Mouse (Mus musculus): ENCODE measurements around the gene Nsmce4a.

DNA sequence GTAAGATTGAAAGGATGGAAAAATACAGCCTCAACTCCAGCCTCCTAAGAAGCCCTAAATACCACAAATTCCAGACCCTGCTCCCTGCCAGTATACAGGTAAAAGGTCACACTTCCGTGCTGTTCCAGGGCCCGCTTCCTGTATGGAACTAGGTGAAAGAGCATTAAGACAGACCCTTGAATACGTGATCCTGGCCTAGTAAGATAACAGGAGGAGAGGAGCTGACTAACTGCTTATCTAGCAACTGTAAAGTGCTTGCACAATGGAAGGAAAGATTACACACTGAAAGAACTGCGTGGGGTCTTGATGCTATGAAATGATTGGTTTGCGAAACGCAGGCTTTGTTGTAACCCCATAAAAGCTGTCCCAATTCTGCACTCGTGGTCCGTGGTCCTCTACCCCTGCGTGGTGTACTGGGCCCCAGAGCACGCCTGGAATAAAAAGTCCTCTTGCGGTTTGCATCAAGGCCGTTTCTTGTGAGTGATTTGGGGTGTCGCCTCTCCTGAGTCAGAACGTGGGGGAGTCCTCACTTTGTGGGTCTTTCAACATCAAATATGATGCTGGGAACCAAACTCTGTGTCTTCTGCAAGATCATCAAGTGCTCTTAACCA, 52.0 kb downstream of the Nsmce4a start:
- no peak for TF ChIP-seq MAFK (IDR thresholded peaks at IDR 0.05; ENCODE audit: insufficient replicate concordance, low read length)
- no peak for TF ChIP-seq CTCF (conservative IDR thresholded peaks at IDR 0.05 in 1 of 2, IDR thresholded peaks at IDR 0.05 in 1 of 2; ENCODE audit: low read depth in 2 of 2, low read length in 2 of 2)
- no peak for TF ChIP-seq MAX (IDR thresholded peaks at IDR 0.05; ENCODE audit: low read length)
- no peak for TF ChIP-seq HCFC1 (IDR thresholded peaks at IDR 0.05; ENCODE audit: low read depth, low read length)
- no peak for TF ChIP-seq POLR2A (IDR thresholded peaks at IDR 0.05; ENCODE audit: low read depth, low read length)
- no peak for TF ChIP-seq TBP (conservative IDR thresholded peaks at IDR 0.05; ENCODE audit: low read depth, low read length)
- TF ChIP-seq MEF2A (IDR thresholded peaks at IDR 0.05; ENCODE audit: borderline replicate concordance, low read depth, low read length) = no peak
